Mouse (Mus musculus): Measurements from ENCODE around the gene Gm11937.
A peak's percentile ranks its signal among the peaks of the same experiment; 100 is the strongest.

Gm11937 gene

GRCm38 (mm10) chr11:99581051-99581450 is 28.9 kb downstream of the Gm11937 start:
- no peak for DNase-seq

GRCm38 (mm10) chr11:99580636-99581035 is 29.4 kb downstream of the Gm11937 start, which contains the start of gene Krtap1-5:
Gene Krtap1-5 (minus strand): TSS chr11:99581016.
- DNase-seq: no peak

GRCm38 (mm10) chr11:99574106-99574505 is 35.9 kb downstream of the Gm11937 start:
- peak; percentile 84 for DNase-seq

GRCm38 (mm10) chr11:99573164-99573563 is 36.8 kb downstream of the Gm11937 start:
- no peak for DNase-seq

- no peak for DNase-seq
These were observed 43.5 kb downstream of the Gm11937 start, which contains the start of gene Krtap3-1 for GRCm38 (mm10) chr11:99566530-99566929. Gene Krtap3-1 (minus strand): TSS chr11:99566630.

GRCm38 (mm10) chr11:99562580-99562979 is 47.4 kb downstream of the Gm11937 start:
- DNase-seq: no peak
